Mouse (Mus musculus) urinary bladder, postnatal 10 days (tissue): ENCODE data around the gene Crtc1.

ENCODE experiments used
- DNase-seq: peaks from one replicate; pipeline ENCODE4 v3.0.0; 2022; ENCODE audit warnings: low spot score

Gene Crtc1

GRCm38 (mm10) chr8:70421349-70422104 is 17.9 kb downstream of the Crtc1 start:
- DNase-seq = no peak

DNA sequence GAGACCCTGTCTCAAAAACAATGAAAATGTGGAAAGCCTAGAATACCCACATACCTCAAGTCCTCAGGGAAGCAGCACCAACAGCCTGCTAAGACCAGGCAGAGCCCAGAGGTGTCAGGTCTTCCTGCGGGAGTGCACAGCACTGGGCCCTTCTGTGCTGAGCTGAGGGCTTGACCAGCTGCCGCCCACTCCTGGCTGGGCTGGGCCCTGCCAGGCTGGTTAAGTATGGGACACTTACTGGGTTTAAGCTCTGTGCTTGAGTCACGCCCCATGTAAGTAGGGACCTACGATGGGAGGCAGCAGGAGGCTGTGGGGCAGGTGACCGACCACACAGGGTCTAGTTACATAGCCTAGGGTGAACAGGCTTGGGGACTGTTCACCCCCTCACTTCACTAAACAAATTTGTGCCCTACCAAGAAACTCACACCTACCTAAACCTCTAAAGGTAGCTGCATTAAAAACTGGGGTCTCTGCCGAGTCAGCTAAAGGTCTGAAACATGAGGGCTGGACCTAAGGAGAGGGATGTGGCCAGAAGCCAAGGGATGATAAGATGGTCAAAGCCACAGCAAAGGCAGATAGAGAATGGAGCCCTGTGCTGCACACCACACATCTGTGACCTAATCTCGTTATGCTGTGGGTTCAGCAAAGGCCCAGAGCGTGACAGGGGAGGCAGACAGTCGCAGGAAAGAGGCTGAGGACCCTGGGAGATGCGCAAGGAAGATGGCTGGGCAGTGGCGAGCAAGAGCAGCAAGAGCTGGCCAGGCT is 19.3 kb downstream of the Crtc1 start:
- DNase-seq = no peak

DNA sequence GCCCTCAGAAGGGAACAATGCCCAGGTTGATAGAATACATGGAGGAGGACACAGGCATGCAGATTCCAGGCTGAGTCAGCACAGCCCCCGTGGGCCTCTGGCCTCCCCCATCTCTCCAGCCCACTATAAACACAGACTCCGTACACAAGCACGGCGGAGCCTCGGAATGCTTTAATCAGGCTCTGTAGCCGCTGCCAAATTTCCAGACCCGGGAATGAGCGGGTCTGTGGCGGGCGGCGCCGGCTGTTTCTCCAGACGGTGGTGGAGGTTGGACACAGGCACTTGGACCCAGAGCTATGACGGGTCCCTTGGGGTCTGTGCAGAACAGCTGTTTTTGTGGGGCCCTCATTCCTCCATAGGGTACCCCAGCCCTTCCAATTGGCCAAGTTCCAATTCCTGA is 20.4 kb downstream of the Crtc1 start:
- no peak for DNase-seq

DNA sequence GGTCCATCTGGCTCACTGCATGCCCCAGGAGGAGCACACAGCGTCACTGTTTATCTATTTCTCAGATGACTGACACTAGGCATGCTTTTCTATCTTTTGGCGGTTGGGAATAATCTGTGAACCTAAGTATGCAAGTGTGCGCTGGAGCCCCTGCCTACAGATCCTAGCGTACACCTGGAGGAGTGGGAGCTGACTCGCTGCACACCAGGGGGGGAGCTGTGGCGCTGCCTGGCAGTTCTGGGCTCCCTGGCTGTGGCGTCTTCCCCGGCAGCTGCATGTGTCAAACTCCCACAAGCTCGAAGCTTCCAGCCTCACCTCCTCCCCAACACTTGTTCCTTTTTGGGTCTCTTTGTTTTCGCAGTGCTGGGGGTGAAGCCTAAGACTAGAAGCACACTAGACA is 21.5 kb downstream of the Crtc1 start:
- no peak for DNase-seq

DNA sequence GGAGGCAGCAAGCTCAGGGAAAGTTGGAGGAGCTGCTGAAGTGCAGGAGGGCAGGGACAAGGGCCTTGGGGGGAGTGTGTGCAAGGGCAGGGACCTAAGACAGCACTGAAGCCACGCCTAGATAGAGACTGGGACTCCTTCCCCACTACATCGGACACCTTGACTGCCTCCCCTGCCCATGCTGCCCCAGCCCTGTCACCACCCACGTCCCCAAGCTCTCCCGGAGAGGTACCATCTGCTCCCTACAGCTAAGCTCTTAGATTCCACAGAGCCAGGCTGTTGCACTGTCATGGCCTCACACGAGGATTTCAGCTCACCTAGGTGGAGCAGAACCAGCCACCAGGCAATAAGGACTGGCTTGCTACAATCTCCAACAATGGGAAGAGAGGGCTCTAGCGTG is 22.4 kb downstream of the Crtc1 start:
- no peak for DNase-seq

- no peak for DNase-seq
These were observed 23.6 kb downstream of the Crtc1 start for GRCm38 (mm10) chr8:70415540-70416451.

- DNase-seq = no peak
These were observed 25.0 kb downstream of the Crtc1 start for GRCm38 (mm10) chr8:70414310-70414946.

DNA sequence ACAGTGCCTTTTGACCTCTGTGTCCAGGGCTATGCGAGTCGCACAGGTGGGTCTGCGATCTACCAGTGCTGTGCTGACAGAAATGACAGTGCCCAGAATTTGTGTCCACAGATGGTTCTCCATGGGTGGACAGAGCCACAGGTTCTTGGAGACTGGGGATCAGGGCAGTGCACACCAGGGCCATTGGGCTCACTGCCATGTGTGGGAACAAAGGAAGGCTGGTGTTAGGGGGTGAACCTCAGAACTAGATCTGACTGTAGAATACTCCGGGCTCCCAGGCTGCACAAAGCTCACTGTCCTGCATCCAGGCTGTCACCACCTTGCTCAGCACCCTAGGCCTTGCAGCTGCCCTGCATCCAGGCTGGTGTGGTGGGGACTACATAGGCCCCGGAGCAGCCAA is 29.1 kb downstream of the Crtc1 start:
- DNase-seq = no peak

GRCm38 (mm10) chr8:70409455-70409871 is 29.9 kb downstream of the Crtc1 start:
- DNase-seq = no peak

GRCm38 (mm10) chr8:70409019-70409418 is 30.4 kb downstream of the Crtc1 start:
- DNase-seq = no peak

DNA sequence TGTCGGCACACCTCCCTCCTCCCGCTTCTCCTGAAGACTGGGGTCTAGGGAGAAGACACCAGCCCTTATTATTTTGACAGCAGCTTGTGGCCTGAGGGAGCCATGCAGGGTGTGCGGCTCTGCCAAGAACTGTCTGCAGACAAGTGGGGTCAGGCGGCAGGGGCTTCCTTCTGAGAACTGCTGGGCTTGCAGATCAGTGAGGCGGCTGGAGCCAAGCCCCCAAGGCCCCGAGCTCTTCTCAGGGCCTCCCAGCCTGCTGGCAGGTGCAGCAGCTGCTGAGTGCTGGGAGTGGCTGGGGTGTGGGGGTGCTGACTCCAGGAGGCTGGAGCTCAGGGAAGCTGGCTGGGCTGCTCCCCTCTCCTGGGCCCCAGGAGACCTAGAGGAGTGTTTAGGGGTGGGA is 31.1 kb downstream of the Crtc1 start:
- DNase-seq = no peak

DNA sequence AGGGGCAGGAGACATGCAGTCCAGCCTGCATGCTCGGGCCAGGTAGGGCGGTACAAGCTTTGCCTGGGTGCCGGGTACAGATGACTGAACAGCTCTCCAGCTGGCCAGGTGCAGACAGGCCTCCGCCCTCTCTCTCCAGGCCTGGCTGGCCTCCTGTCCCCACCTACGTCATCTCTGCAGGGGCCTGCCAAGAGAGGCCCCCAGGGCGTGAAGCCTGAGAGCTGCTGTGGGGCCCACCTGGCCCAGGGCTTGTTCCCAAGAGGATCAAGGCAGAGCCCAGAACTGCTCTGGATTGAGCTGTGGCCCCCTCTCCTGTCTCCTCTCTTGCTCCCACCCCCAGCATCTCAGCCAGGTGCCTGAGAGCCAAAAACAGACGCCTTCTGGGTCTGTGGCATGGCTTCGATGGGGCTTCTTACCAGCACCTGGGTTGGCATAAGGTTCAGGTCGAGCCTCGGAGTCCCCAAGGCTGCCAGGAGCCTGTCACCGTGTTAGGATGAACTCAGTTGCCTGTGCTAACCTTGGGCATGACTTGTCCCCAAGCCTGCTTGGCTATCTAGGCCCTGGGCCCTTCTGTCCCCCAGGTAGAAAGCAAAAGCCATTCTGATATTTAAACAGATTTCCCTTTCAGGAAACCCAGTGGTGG is 32.8 kb downstream of the Crtc1 start:
- no peak for DNase-seq

- DNase-seq = no peak
These were observed 34.2 kb downstream of the Crtc1 start for GRCm38 (mm10) chr8:70405189-70405588.

DNA sequence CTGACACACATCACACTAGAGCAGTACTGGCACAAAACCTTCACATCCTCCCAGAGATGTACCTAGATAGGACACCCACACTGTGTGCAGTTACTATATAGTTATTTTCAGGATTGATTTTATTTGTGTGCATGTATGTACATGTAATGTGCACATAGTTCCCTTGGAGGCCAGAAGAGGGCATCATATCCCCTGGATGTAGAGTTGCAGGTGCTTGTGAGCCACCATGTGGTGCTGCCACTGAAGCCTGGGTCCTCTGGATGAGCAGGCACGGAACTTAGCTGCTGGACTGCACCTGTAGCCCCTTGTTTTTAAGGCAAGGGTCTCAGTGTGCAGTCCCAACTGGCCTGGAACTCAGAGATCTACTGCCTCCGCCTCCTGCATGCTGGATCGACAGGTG is 35.2 kb downstream of the Crtc1 start:
- no peak for DNase-seq

DNA sequence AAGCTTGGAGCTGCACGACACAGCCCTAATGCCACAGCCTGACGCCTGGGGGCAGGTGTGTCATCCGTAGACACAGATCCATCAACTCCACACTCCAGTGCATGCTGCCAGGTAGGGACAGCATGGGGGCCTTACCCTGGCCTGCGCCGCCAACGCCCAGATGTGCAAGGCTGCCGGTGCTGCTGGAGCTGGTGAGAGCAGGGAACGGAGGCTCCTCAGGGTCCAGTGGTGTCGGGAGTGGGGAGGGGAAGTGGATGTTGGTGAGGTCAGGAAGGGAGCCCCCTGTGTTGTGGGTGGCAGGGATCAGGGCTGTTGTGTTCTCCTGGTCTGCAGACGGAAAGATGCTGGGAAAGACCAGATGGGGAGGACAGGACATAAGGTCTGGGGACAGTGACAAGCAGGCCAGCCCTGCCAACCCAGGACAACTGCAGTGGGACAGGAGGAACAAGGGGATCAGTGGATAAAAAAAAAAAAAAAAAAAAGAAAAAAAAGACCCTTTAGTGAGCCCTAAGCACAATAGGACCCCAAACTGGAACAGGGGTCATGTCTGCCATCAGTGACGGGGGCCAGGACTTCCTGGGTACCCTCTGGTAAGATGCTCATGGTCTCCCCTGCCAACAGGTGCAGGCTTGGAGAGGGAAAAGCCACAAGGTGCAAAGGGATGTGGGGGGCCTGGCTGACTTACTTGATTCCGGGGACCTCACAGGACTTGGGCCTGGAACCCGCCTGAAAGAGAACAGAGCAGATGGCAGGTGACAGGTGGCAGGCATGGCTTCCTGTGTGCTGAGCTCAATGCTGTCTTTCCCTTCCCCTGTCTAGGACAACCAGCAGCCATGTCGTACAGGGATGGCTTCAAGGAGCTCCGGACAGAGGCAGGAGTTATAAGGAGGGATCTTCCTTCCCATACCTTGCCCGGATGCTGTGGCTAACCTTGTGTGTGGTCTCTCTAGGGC is 41.5 kb downstream of the Crtc1 start:
- DNase-seq = no peak

DNA sequence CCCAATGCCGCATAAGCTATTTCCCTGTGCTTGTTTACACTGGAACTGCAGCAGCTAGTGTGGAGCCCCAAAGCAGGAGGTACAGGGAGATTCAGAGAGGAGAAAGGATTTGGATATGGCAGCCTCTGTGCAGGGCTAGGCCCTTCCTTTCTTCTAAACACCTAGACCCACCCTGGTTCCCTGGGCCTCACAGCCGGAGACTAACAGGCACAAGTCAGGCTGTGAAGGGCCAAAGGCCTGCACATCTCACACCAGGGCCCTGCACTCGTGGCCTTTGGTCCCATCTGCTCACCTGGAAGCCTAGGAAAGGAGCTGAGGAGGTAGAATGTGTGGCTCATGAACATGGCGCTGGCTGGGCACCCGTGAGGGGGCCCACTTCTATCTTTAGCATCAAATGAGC is 43.2 kb downstream of the Crtc1 start:
- no peak for DNase-seq

DNA sequence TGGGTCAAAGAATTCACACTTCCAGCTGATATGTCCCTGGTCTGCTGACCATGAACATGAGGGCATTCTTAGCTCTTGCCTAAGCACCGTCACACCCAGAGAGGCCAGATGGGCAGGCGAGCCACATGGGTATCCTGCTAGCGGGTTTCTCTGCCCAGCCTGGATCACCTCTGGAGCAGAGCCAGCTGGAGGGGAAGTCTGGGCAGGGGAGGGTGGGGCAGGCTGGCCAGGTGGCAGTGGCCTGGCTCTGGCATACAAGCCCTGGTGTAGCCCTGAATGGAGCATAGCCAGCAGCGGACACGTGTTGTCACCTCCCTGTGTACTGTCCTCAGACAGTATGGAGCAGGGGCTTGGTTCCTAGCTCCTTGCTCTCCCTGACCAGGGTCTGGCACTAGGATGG is 43.7 kb downstream of the Crtc1 start:
- DNase-seq = no peak

GRCm38 (mm10) chr8:70394269-70394998 is 44.9 kb downstream of the Crtc1 start:
- DNase-seq = no peak

- DNase-seq = no peak
These were observed 46.3 kb downstream of the Crtc1 start for GRCm38 (mm10) chr8:70393087-70393486.

DNA sequence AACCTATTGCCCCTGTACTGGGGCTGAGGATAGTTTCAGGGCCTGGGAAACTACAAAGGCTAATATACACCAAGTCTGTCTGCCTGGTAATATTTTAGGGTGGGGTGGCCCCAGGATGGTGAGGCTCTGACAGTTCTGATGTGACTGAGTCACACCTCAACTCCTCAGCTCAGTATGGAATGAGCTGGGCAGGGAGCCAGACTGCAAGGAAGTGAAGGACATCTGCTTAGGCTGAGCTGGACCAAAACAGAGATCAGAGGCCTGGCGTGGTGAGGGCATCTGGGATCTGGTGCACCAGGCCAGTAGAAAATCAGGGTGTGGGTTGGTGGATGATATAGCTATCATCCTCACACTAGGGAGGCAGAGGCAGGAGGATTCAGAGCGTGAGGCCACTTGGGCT is 49.7 kb downstream of the Crtc1 start:
- DNase-seq = no peak
